ENCODE assay signal across 1 mouse cellular context in the genomic region with DNA sequence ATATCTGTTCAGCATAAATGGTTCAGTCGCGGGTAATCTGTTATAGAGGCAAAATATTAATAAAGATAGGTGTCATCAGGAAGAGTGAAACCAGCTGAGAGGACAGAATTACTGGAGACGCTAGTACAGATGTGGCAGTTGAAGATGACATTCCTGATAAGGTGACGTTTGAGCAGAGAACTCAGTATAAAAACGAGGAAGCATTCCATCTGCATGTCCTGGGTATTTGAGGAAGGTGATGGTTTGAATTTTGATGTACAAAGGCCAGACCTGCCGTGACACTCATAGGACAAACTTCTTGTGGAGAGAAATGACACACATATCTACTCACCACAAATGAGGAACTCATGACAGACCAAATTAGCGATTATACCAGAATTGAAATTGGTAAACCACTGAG.
TF ChIP-seq lines count a peak whose summit lies in the region.

No protein-coding gene starts in this region.

TF ChIP-seq in MEL, 35 proteins besides CTCF, POLR2A, EP300 and RAD21 (continued from another document):
- TF ChIP-seq UBTF (IDR thresholded peaks at IDR 0.05; ENCODE audit: borderline replicate concordance, insufficient read depth, low read depth, low read length) (no peak), ZKSCAN1 (IDR thresholded peaks at IDR 0.05; ENCODE audit: low read depth, low read length) (no peak), MAFK (IDR thresholded peaks at IDR 0.05; ENCODE audit: borderline replicate concordance, low read depth, low read length) (no peak), GATA1 (IDR thresholded peaks at IDR 0.05; ENCODE audit: low read depth, low read length) (peak; percentile 84), MEF2A (IDR thresholded peaks at IDR 0.05; ENCODE audit: extremely low read depth, insufficient replicate concordance, low read depth, low read length, poor library complexity, severe bottlenecking) (no peak), NRF1 (IDR thresholded peaks at IDR 0.05; ENCODE audit: insufficient read depth, low read depth, low read length, poor library complexity, severe bottlenecking) (no peak), BHLHE40 (IDR thresholded peaks at IDR 0.05; ENCODE audit: borderline replicate concordance, low read depth, low read length) (no peak), SIN3A (IDR thresholded peaks at IDR 0.05; ENCODE audit: low read length) (peak; percentile 67; the same call in 1 of the 2 replicates)
